Mouse (Mus musculus): ENCODE measurements around the gene Vmn1r200.
"Not testable (repeated sequence)": the region's sequence is repeated elsewhere in the genome, so short reads cannot be mapped to it uniquely, and the experiment has no call there.

The Vmn1r200 gene

GRCm38 (mm10) chr13:22390073-22390472 lies at the start of gene Vmn1r200:
TSS of gene Vmn1r200 (plus strand) at chr13:22390373.
- in situ Hi-C loops (cut with MboI, MseI), result no loop called here

DNA sequence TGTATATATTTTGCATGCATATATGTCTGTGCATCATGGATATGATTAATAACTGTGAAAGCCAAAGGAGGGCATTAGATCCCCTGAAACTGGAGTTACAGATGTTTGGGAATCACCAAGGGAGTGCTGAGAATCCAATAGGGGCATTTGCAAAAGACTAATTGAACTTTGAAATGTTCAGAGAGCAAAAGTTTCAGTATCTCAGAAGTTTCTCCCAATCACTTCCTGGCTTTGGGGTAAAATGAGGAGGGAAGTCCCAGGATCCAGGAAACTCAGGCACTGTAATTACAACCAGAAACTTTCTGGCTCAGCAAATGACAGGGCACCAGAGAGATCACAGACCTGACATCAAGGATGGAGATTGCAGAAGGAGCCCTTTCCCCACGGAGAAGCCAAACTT lies 40.1 kb upstream of the Vmn1r200 start, which contains the start of gene Vmn1r198:
Vmn1r198 (plus strand) TSS at position 301 of the 400 bp plus-strand sequence.
- in situ Hi-C loops (cut with MboI, MseI), result loop anchor here (25.0 kb wide), 1 partner anchor 1037 kb away; no protein-coding TSS in a partner anchor

DNA sequence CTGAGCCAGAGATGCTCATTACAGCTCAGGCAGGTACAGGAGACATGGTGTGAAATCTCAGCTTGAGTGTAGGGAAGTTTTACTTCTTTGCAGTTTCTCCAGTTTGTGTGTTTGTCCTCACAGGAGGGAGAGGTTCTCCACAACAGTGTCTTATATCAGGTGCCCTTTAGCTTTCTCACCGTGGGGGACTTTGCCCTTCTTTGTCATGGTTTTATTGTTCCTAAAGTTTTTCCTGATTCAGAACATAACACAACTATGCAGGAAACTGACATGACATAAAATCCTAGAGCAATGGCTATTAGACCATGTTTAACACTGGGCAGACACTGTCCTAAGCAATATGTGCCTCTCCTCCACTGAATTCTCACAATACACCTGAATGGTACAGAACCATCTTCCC lies 39.4 kb upstream of the Vmn1r200 start:
- in situ Hi-C loops (cut with MboI, MseI), result loop anchor here (25.0 kb wide), 1 partner anchor 1036 kb away; no protein-coding TSS in a partner anchor

DNA sequence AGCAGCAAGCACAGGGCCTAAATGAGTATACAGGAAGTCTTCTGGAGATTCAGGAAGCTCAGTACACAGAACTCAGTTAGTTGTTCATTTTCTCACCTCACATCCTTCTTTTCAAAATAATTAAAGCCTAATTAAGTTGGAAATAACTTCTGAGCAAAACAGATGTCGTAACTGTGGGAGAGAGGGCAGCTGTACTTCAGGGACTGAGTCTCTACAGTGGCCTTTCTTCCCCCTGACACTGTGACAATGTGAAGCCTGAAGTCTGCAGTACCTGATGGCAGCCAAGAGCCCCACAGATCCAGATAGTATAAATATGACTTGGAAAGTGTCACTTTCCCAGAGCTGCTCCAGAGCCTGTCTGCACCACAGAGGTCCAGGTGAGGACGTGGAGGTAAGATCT lies 10.7 kb upstream of the Vmn1r200 start, which contains the start of gene Vmn1r199:
Vmn1r199 (plus strand) TSS at position 301 of the 400 bp plus-strand sequence.
- in situ Hi-C loops (cut with MboI, MseI), result no loop called here

DNA sequence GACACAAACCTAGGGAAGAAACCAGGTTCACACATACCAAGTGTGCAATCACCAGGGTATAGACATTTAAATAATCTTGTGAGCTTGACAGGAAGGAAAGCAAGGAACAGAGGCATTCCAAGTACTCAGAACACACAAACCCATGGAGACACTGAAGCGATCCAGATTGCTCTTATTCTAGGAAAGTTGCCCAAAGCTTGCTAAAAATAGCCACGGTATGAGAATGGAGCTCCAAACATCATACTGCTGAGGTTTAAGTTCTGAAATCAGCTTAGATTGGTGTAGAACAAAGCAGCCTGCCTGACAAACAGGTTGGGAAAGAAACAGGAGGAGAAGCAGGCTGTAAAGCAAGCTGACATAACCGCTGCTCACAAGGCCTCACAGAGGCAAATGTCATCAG lies 9.0 kb upstream of the Vmn1r200 start:
- in situ Hi-C loops (cut with MboI, MseI), result not testable (repeated sequence)

DNA sequence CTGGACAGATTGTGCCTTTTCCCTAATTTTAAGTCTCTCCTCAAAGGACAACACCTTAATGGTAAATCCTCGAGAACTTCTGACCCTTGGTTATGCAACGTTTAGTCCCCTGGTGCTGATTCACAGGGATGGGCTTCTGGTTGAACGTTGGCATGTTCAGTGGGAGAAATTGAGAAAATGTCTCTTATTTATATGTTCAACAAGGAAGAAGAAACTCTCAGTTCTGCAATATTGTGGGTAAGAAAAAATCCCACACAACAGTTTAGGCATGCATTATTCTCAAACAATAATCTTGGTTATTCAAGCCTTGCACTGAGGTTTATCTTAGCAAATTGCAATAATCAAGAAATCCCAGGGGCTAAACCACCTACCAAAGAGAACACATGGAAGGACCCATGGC lies 6.8 kb upstream of the Vmn1r200 start:
- in situ Hi-C loops (cut with MboI, MseI), result no loop called here

DNA sequence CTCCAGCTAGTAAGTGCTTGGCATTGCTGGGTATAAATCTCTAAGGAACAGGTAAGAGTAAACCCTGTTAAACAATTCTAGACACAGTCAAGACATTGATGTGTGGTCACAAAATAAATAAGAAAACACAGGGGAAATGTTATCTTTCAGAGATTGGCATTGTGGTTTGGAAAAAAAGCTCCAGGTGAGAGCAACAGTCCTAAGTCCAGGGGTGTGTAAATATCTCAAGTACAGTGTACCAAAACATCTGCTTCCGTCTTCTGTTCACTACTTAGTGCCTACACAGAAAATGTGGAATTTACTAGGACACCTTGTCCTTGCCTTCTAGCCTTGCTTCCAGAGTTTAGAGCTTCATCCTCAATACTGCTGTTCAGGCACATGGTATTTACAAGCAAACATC lies 3.1 kb upstream of the Vmn1r200 start:
- in situ Hi-C loops (cut with MboI, MseI), result no loop called here

GRCm38 (mm10) chr13:22402978-22403377 lies 12.8 kb downstream of the Vmn1r200 start:
- in situ Hi-C loops (cut with MboI, MseI), result no loop called here

All from T-helper 1 cell (primary cell).